Mouse (Mus musculus) adrenal gland, postnatal 36 days (tissue): ENCODE measurements at regions not wholly inside any gene's neighbourhood (a gene's known extent, or its start where the extent isn't known, plus 50 kb on each side); places are given as distances from the start of the nearest gene placed in this dataset.

Experiments
- DNase-seq, 2 experiments: peaks; one replicate each; pipeline ENCODE4 v3.0.0; 2021; ENCODE audit warnings: mixed read lengths in 1 of 2

- DNase-seq, result no peak
Measured at GRCm38 (mm10) chr13:113736468-113736867, 57.8 kb upstream of the Arl15 start.

- no peak for DNase-seq
Measured at GRCm38 (mm10) chr13:113735611-113736285, 58.6 kb upstream of the Arl15 start.

- peak in 1 of 2 experiments; percentile 18 for DNase-seq
Measured at GRCm38 (mm10) chr13:113734134-113734794, 60.0 kb upstream of the Arl15 start.

- DNase-seq, result no peak
Measured at GRCm38 (mm10) chr13:113733734-113734133, 60.6 kb upstream of the Arl15 start.

- DNase-seq, result no peak
Measured at GRCm38 (mm10) chr13:113730776-113731400, 63.4 kb upstream of the Arl15 start.

- peak in 1 of 2 experiments; percentile 10 for DNase-seq
Measured at GRCm38 (mm10) chr13:113730062-113730775, 64.1 kb upstream of the Arl15 start.

GRCm38 (mm10) chr13:113729574-113729973 lies 64.7 kb upstream of the Arl15 start:
- DNase-seq, result no peak

- DNase-seq, result peak; percentile 21 to 38
Measured at GRCm38 (mm10) chr13:113728111-113728510, 64.6 kb upstream of the Hspb3 start.

- no peak for DNase-seq
Measured at GRCm38 (mm10) chr13:113724881-113725837, 61.7 kb upstream of the Hspb3 start.

GRCm38 (mm10) chr13:113715231-113715630 lies 51.8 kb upstream of the Hspb3 start:
- DNase-seq, result no peak

GRCm38 (mm10) chr13:113713844-113714243 lies 50.4 kb upstream of the Hspb3 start:
- DNase-seq, result no peak
